Mouse (Mus musculus): ENCODE data around the gene Ccdc138. TPM values are rescaled to one million over a fixed set of nuclear protein-coding genes. Genes with fewer than 3 reads are reported as not detected.
"Not testable (repeated sequence)": the region's sequence is repeated elsewhere in the genome, so short reads cannot be mapped to it uniquely, and the experiment has no call there.

Gene Ccdc138
- polyA plus RNA-seq, 1 experiment, result not detected

DNA sequence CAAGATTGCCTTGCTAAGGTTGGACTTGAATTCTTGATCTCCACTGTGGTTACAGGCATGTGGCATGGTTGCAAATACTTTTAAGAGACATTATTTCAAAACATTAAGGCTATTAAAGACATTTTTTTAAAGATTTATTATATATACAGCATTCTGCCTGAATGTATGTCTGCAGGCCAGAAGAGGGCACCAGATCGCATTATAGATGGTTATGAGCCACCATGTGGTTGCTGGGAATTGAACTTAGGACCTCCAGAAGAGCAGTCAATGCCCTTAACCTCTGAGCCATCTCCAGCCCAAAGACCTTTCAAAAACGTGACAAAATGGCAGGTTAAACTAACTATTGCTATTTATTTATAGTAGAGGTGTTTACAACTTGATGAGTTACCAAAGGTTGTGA lies 2.1 kb upstream of the Ccdc138 start:
- Histone ChIP-seq H3K4me1 (ENCODE audit: control insufficient read depth, insufficient read depth, low read length) (no peaks in the 10 kb centered on the region), H3K27ac (ENCODE audit: insufficient read depth, low read depth, low read length) (no peak overlapping the region), H3K4me3 (ENCODE audit: insufficient read depth, low read depth, low read length) (no peak overlapping the region)
- TF ChIP-seq CTCF (IDR thresholded peaks at IDR 0.05; ENCODE audit: insufficient read depth, low read depth, low read length) (no peak), POLR2A (IDR thresholded peaks at IDR 0.05; ENCODE audit: insufficient read depth, low read depth, low read length) (no peak)
- WGBS, result 93% methylated on average over 2 of the region's 2 CpGs

- Histone ChIP-seq H3K4me3 (ENCODE audit: insufficient read depth, low read depth, low read length) (no peak overlapping the region), H3K27ac (ENCODE audit: insufficient read depth, low read depth, low read length) (no peak overlapping the region), H3K4me1 (ENCODE audit: control insufficient read depth, insufficient read depth, low read length) (no peaks in the 10 kb centered on the region)
- no peak for TF ChIP-seq POLR2A (IDR thresholded peaks at IDR 0.05; ENCODE audit: insufficient read depth, low read depth, low read length)
- no peak for TF ChIP-seq CTCF (IDR thresholded peaks at IDR 0.05; ENCODE audit: insufficient read depth, low read depth, low read length)
Measured at GRCm38 (mm10) chr10:58496732-58497131, 1.0 kb upstream of the Ccdc138 start.

DNA sequence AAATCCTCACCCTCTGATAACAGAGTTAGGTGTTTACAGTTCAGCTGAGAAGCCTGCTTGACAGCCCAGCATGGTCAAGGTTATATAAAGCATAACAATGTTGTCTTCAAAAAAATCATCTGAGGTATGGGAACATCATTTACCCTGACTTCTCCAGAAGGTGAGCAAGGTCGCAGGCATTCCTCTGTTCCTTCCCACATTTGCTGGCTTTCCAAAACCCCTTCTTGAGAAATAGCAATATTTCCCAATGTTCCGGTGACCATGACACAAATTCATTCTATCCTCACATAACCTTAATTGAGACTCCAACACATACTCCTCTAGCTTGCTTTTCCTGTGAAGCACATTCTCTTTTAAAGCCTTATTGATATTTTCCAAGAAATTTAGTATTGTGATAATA lies 768 bp downstream of the Ccdc138 start:
- WGBS, result 61% methylated on average over 2 of the region's 2 CpGs
- Histone ChIP-seq H3K27ac (ENCODE audit: insufficient read depth, low read depth, low read length) (no peak overlapping the region), H3K4me3 (ENCODE audit: insufficient read depth, low read depth, low read length) (peak overlapping the region; percentile 66; the same call in 1 of the 2 replicates), H3K4me1 (ENCODE audit: control insufficient read depth, insufficient read depth, low read length) (no peaks in the 10 kb centered on the region)
- TF ChIP-seq CTCF (IDR thresholded peaks at IDR 0.05; ENCODE audit: insufficient read depth, low read depth, low read length), result no peak
- no peak for TF ChIP-seq POLR2A (IDR thresholded peaks at IDR 0.05; ENCODE audit: insufficient read depth, low read depth, low read length)

GRCm38 (mm10) chr10:58529358-58529757 lies 31.6 kb downstream of the Ccdc138 start:
- Histone ChIP-seq H3K4me1 (ENCODE audit: control insufficient read depth, insufficient read depth, low read length) (no peaks in the 10 kb centered on the region), H3K4me3 (ENCODE audit: insufficient read depth, low read depth, low read length) (no peak overlapping the region), H3K27ac (ENCODE audit: insufficient read depth, low read depth, low read length) (no peak overlapping the region)
- WGBS, result 83% methylated on average over 1 of the region's 1 CpGs
- TF ChIP-seq POLR2A (IDR thresholded peaks at IDR 0.05; ENCODE audit: insufficient read depth, low read depth, low read length) (no peak), CTCF (IDR thresholded peaks at IDR 0.05; ENCODE audit: insufficient read depth, low read depth, low read length) (no peak)

GRCm38 (mm10) chr10:58530896-58531790 lies 33.4 kb downstream of the Ccdc138 start:
- Histone ChIP-seq H3K4me1 (ENCODE audit: control insufficient read depth, insufficient read depth, low read length) (no peaks in the 10 kb centered on the region), H3K4me3 (ENCODE audit: insufficient read depth, low read depth, low read length) (no peak overlapping the region), H3K27ac (ENCODE audit: insufficient read depth, low read depth, low read length) (no peak overlapping the region)
- no peak for TF ChIP-seq POLR2A (IDR thresholded peaks at IDR 0.05; ENCODE audit: insufficient read depth, low read depth, low read length)
- no peak for TF ChIP-seq CTCF (IDR thresholded peaks at IDR 0.05; ENCODE audit: insufficient read depth, low read depth, low read length)
- 86% methylated on average over 10 of the region's 10 CpGs for WGBS

- 98% methylated on average over 2 of the region's 2 CpGs for WGBS
- H3K4me3 ChIP-seq (ENCODE audit: insufficient read depth, low read depth, low read length), result no peak overlapping the region
- H3K4me1 ChIP-seq (ENCODE audit: control insufficient read depth, insufficient read depth, low read length), result no peaks in the 10 kb centered on the region
- H3K27ac ChIP-seq (ENCODE audit: insufficient read depth, low read depth, low read length), result no peak overlapping the region
- TF ChIP-seq CTCF (IDR thresholded peaks at IDR 0.05; ENCODE audit: insufficient read depth, low read depth, low read length), result no peak
- no peak for TF ChIP-seq POLR2A (IDR thresholded peaks at IDR 0.05; ENCODE audit: insufficient read depth, low read depth, low read length)
Measured at GRCm38 (mm10) chr10:58532177-58532576, 34.4 kb downstream of the Ccdc138 start.

- H3K4me1 ChIP-seq (ENCODE audit: control insufficient read depth, insufficient read depth, low read length); H3K27ac ChIP-seq (ENCODE audit: insufficient read depth, low read depth, low read length); H3K4me3 ChIP-seq (ENCODE audit: insufficient read depth, low read depth, low read length): not testable (repeated sequence)
- 93% methylated on average over 5 of the region's 5 CpGs for WGBS
Measured at GRCm38 (mm10) chr10:58536276-58536675, 38.5 kb downstream of the Ccdc138 start.

- no peak for TF ChIP-seq CTCF (IDR thresholded peaks at IDR 0.05; ENCODE audit: insufficient read depth, low read depth, low read length)
- TF ChIP-seq POLR2A (IDR thresholded peaks at IDR 0.05; ENCODE audit: insufficient read depth, low read depth, low read length), result no peak
- 72% methylated on average over 13 of the region's 13 CpGs for WGBS
- Histone ChIP-seq H3K4me1 (ENCODE audit: control insufficient read depth, insufficient read depth, low read length) (no peaks in the 10 kb centered on the region), H3K27ac (ENCODE audit: insufficient read depth, low read depth, low read length) (no peak overlapping the region), H3K4me3 (ENCODE audit: insufficient read depth, low read depth, low read length) (no peak overlapping the region)
Measured at GRCm38 (mm10) chr10:58540613-58541012, 42.9 kb downstream of the Ccdc138 start.

GRCm38 (mm10) chr10:58548739-58549138 lies 51.0 kb downstream of the Ccdc138 start:
- no peaks in the 10 kb centered on the region for H3K4me1 ChIP-seq (ENCODE audit: control insufficient read depth, insufficient read depth, low read length)
- no peak for TF ChIP-seq POLR2A (IDR thresholded peaks at IDR 0.05; ENCODE audit: insufficient read depth, low read depth, low read length)
- no peak for TF ChIP-seq CTCF (IDR thresholded peaks at IDR 0.05; ENCODE audit: insufficient read depth, low read depth, low read length)
- no peak overlapping the region for H3K27ac ChIP-seq (ENCODE audit: insufficient read depth, low read depth, low read length)
- H3K4me3 ChIP-seq (ENCODE audit: insufficient read depth, low read depth, low read length), result no peak overlapping the region

All from olfactory bulb, adult 2 months (tissue).